Mouse (Mus musculus) heart, adult 2 months (tissue): ENCODE data around the gene Trio. TPM values are rescaled to one million over a fixed set of nuclear protein-coding genes. Genes with fewer than 3 reads are reported as not detected.
A peak's percentile ranks its signal among the peaks of the same experiment; 100 is the strongest.

Experiments used
- DNase-seq, 2 experiments: peaks; one replicate each; pipeline ENCODE4 v3.0.0; 2021
- H3K27ac ChIP-seq: fragments of 200-600 bp; 2 replicates; pipeline ENCODE4 v1.8.1; 2022
- H3K27me3 ChIP-seq: fragments of 200-500 bp; 2 replicates; pipeline ENCODE4 v1.6.1; 2012; ENCODE audit warnings: mild to moderate bottlenecking, low read length, inconsistent platforms, mixed read lengths; ENCODE audit not compliant: control insufficient read depth, insufficient read depth
- H3K36me3 ChIP-seq: fragments of 200-500 bp; 2 replicates; pipeline ENCODE4 v1.6.1; 2012; ENCODE audit warnings: low read length, inconsistent platforms; ENCODE audit not compliant: control insufficient read depth, insufficient read depth
- H3K4me1 ChIP-seq: fragments of 200-500 bp; 2 replicates; pipeline ENCODE4 v1.6.1; 2011; ENCODE audit warnings: low read length; ENCODE audit not compliant: control insufficient read depth, insufficient read depth
- H3K4me3 ChIP-seq: fragments of 200-600 bp; 2 replicates; pipeline ENCODE4 v1.8.1; 2022
- H3K79me2 ChIP-seq: fragments of 200-500 bp; replicated peaks from 2 replicates; pipeline ENCODE4 v1.6.1; 2012; ENCODE audit warnings: mild to moderate bottlenecking, inconsistent platforms, low read length, moderate library complexity, mixed read lengths; ENCODE audit not compliant: control insufficient read depth, insufficient read depth
- H3K9ac ChIP-seq: fragments of 200-500 bp; 2 replicates; pipeline ENCODE4 v1.6.1; 2012; ENCODE audit warnings: low read depth, mild to moderate bottlenecking, control low read depth, inconsistent platforms, low read length, mixed read lengths
- CTCF ChIP-seq: fragments of 200-600 bp; IDR thresholded peaks from 2 replicates; pipeline ENCODE4 v1.8.1; 2022; ENCODE audit warnings: antibody characterized with exemption, mild to moderate bottlenecking, moderate library complexity
- EP300 ChIP-seq: fragments of 200-500 bp; IDR thresholded peaks from 2 replicates; pipeline ENCODE4 v1.6.1; 2011; ENCODE audit warnings: low read depth, low read length, control low read depth; ENCODE audit not compliant: insufficient read depth
- POLR2A ChIP-seq: fragments of 200-500 bp; IDR thresholded peaks from 2 replicates; pipeline ENCODE4 v1.6.1; 2011; ENCODE audit warnings: mild to moderate bottlenecking, low read depth, low read length, control low read depth; ENCODE audit not compliant: insufficient read depth
- WGBS: fragments of 180-500 bp; shearing (Covaris S2); methylation state at CpG from one replicate; pipeline ENCODE4 v1.1.7; 2018; 5-methylcytosine and 5-hydroxymethylcytosine counted together
- intact Hi-C: fragments of 180-260 bp; cut with DNase I; formaldehyde crosslinking; loops from one replicate; pipeline ENCODE4 v1.15.1; 2025
- polyA plus RNA-seq: library from polyadenylated mRNA; depleted of rRNA; stranded (reverse); fragments of >200 nt; gene quantifications from 2 replicates; pipeline ENCODE4 v1.2.3, GENCODE M21; 2012
- total RNA-seq, 2 experiments: library from RNA; stranded (reverse); gene quantifications; 2 replicates each; pipeline ENCODE4 v1.2.3; 2021

Gene Trio
- total and polyA plus RNA-seq, 3 experiments: 28.0 to 44.2 (median 33.8) TPM

- Histone ChIP-seq H3K27ac (no peak overlapping the region), H3K4me1 (no peaks in the 10 kb centered on the region), H3K4me3 (no peak overlapping the region), H3K27me3 (no peaks in the 10 kb centered on the region), H3K36me3 (no peaks in the 10 kb centered on the region), H3K9ac (no peak overlapping the region), H3K79me2 (no peaks in the 10 kb centered on the region)
- DNase-seq: no peak
- intact Hi-C loops: loop anchor here (2.0 to 10.0 kb wide), 3 partner anchors 54 to 432 kb away; no protein-coding TSS in a partner anchor
- no peak for TF ChIP-seq POLR2A
- TF ChIP-seq CTCF: no peak
- TF ChIP-seq EP300: no peak
- 84% methylated on average over 7 of the region's 7 CpGs for WGBS
Observed at GRCm38 (mm10) chr15:27752677-27753342, 272.8 kb downstream of the Trio start.

DNA sequence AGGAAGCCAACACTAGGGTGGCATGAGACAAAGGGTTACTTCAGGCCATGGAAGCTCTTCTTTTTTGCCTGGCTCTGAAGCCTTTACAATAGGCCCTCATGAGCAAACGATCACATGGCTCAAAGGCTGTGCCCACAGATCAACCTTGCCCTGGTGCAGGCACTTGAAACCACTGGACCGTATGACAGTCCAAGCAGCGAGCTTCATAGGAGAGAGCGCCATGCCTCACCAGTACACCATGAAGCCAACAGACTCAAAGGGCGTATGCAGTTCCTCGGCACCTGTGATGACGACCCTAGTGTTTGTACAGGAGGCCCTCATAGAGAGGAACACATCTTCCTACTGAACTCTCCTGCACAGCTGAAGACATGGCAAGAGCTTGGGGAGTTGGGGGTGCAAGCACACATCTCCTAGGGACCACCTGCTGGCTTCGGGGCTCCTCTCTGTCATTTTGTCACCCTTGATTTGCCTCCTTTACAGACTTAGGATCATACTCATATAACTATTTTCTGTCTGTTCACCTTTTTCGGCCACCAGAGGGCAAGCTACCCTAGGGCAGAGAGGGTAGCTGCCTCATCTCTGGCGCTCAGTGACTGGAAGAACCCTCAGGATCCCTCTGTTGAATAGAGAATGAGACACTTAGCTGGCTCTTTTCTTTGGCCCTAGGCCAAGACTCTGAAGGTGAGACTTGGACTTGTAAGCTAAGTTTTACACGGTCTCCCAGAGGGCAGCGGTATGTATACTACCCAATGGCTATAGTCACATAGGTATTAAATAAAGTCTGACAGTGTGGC lies 273.8 kb downstream of the Trio start:
- H3K27me3 ChIP-seq: no peaks in the 10 kb centered on the region
- WGBS: 73% methylated on average over 12 of the region's 12 CpGs
- peak; percentile 36 to 48 for DNase-seq
- no peaks in the 10 kb centered on the region for H3K4me1 ChIP-seq
- no peak overlapping the region for H3K9ac ChIP-seq
- H3K79me2 ChIP-seq: no peaks in the 10 kb centered on the region
- no peaks in the 10 kb centered on the region for H3K36me3 ChIP-seq
- no peak overlapping the region for H3K4me3 ChIP-seq
- intact Hi-C loops: loop anchor here (2.0 to 10.0 kb wide), 4 partner anchors 55 to 433 kb away; no protein-coding TSS in a partner anchor
- peak; percentile 82 for TF ChIP-seq CTCF
- no peak for TF ChIP-seq EP300
- no peak for TF ChIP-seq POLR2A
- H3K27ac ChIP-seq: no peak overlapping the region

GRCm38 (mm10) chr15:27748739-27749138 lies 276.9 kb downstream of the Trio start:
- no peaks in the 10 kb centered on the region for H3K79me2 ChIP-seq
- 78% methylated on average over 8 of the region's 8 CpGs for WGBS
- no peaks in the 10 kb centered on the region for H3K27me3 ChIP-seq
- no peaks in the 10 kb centered on the region; the same call in 1 of the 2 replicates for H3K4me1 ChIP-seq
- DNase-seq: no peak
- no peak overlapping the region for H3K4me3 ChIP-seq
- no peaks in the 10 kb centered on the region for H3K36me3 ChIP-seq
- H3K27ac ChIP-seq: no peak overlapping the region
- no peak overlapping the region for H3K9ac ChIP-seq
- intact Hi-C loops: no loop called here
- TF ChIP-seq POLR2A: no peak
- TF ChIP-seq CTCF: no peak
- TF ChIP-seq EP300: no peak

- Histone ChIP-seq H3K27me3 (no peaks in the 10 kb centered on the region), H3K27ac (no peak overlapping the region), H3K4me1 (no peaks in the 10 kb centered on the region; the same call in 1 of the 2 replicates), H3K36me3 (no peaks in the 10 kb centered on the region), H3K4me3 (no peak overlapping the region), H3K79me2 (no peaks in the 10 kb centered on the region), H3K9ac (no peak overlapping the region)
- 86% methylated on average over 18 of the region's 18 CpGs for WGBS
- no peak for DNase-seq
- intact Hi-C loops: no loop called here
- TF ChIP-seq EP300 (no peak), POLR2A (no peak), CTCF (no peak)
Observed at GRCm38 (mm10) chr15:27747512-27747911, 278.1 kb downstream of the Trio start.

DNA sequence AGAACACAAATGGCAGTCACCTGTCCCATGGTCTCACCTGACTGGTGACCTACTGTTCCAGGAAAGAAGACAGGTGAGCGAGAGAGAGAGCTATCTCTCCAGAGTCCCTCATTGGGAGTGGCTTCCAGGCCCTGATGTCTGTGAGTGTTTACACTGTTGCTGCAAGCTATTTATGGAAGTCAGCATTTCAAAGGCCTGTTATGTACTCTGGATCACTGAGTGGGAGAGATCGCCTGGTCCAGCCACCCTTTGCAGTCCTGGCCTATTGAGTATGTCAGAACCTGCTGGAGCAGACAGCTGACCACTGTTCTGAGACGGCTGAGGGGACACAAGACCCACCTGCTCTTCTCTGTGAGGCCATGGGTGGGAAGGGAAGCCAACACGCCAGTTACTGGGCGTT lies 280.7 kb downstream of the Trio start:
- Histone ChIP-seq H3K27ac (peak overlapping the region; percentile 21), H3K27me3 (no peaks in the 10 kb centered on the region), H3K36me3 (no peaks in the 10 kb centered on the region), H3K79me2 (no peaks in the 10 kb centered on the region), H3K4me1 (no peaks in the 10 kb centered on the region; the same call in 1 of the 2 replicates), H3K4me3 (no peak overlapping the region), H3K9ac (no peak overlapping the region)
- 75% methylated on average over 5 of the region's 5 CpGs for WGBS
- no peak for TF ChIP-seq EP300
- no peak for TF ChIP-seq CTCF
- TF ChIP-seq POLR2A: no peak
- no peak for DNase-seq
- intact Hi-C loops: no loop called here

- TF ChIP-seq CTCF (no peak), EP300 (0 out of 2 replicates have a peak, but pooled peaks have one; percentile 38)
- Histone ChIP-seq H3K4me1 (no peaks in the 10 kb centered on the region; the same call in 1 of the 2 replicates), H3K79me2 (no peaks in the 10 kb centered on the region), H3K36me3 (no peaks in the 10 kb centered on the region), H3K9ac (no peak overlapping the region), H3K27ac (no peak overlapping the region), H3K4me3 (no peak overlapping the region), H3K27me3 (no peaks in the 10 kb centered on the region)
- DNase-seq: peak in 1 of 2 experiments; percentile 31
- 68% methylated on average over 7 of the region's 7 CpGs for WGBS
- intact Hi-C loops: no loop called here
Observed at GRCm38 (mm10) chr15:27740080-27740479, 285.6 kb downstream of the Trio start.
